Mouse (Mus musculus): ENCODE measurements around the gene Ccdc61.

The Ccdc61 gene

DNA sequence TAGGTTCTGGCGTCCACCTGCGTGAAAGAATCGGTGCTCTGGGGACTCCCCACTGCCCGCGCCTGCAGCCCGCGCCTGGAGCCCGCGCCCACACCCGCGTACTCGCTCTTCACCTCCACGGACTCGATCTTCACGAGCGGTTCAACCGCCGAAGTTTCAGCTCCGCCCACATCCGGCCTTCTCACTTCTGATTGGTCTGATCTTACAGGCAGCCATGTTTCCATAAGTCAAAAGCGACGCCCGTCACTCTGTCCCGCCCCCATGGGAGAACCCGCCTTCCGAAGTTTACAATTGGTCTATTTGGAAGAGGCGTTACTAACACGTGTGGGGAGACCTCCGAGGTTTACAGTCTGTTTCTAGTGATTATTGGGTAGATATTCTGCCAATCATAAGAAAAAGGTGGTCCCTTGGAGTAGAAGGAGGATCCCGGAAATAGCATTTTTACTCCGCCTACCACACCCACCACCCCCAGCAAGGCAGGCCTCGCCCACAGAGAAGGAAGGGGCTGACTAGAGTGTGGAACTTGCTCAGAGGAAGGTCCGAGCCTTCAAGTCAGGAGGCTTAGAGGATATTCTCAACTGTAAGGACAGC, at the start of gene Ccdc61:
Ccdc61 (minus strand) TSS at position 175 of the 591 bp plus-strand sequence.
- DNase-seq = peak; percentile 99

DNA sequence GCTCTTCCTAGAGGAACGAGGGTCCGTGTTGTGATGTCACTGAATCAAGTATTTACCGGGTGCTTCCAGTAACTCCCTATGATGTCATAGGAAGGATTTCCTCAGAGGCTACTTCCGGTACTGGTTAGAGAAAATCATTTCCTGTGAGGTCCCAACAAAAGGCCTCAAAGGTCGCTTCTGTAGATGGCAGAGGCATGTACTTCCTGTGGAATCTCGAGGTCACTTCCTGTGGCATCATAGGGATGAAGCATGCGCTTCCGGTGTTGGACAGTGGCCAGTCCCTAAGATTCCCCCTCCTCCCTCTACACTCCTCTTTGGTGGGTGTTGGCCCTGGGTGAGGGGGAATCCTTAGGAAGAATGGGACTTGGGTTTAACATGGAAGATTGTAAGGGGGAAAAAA, 49.2 kb upstream of the Ccdc61 start:
- peak; percentile 56 for DNase-seq

DNA sequence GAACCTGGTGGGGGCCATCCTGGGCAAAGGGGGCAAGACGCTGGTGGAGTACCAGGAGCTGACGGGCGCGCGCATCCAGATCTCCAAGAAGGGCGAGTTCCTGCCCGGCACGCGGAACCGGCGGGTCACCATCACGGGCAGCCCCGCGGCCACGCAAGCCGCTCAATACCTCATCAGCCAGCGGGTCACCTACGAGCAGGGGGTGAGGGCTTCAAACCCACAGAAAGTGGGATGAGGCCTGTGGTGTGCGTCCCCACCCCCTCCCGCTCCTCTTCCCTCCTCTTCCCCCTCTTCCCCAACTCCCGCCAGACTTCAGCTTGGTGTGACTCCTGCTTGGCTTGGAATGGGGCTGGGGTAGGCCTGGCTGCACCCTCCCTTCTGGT, 48.2 kb upstream of the Ccdc61 start:
- DNase-seq = no peak

DNA sequence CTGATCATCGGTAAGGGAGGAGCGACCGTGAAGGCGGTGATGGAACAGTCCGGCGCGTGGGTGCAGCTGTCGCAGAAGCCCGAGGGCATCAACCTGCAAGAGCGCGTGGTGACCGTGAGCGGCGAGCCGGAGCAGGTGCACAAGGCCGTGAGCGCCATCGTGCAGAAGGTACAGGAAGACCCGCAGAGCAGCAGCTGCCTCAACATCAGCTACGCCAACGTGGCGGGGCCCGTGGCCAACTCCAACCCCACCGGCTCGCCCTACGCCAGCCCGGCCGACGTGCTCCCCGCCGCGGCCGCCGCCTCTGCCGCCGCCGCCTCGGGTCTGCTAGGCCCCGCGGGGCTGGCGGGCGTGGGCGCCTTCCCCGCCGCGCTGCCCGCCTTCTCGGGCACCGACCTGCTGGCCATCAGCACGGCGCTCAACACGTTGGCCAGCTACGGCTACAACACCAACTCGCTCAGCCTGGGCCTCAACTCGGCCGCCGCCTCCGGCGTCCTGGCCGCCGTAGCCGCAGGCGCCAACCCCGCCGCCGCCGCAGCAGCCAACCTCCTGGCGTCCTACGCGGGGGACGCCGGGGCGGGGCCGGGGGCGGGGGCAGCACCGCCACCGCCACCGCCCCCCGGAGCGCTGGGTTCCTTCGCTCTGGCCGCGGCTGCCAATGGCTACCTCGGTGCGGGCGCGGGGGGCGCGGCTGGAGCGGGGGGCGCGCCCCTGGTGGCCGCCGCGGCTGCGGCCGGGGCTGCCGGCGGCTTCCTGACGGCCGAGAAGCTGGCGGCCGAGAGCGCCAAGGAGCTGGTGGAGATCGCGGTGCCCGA, 47.6 kb upstream of the Ccdc61 start:
- peak; percentile 41 for DNase-seq

GRCm38 (mm10) chr7:18951397-18951796, 41.2 kb upstream of the Ccdc61 start:
- DNase-seq = no peak

DNA sequence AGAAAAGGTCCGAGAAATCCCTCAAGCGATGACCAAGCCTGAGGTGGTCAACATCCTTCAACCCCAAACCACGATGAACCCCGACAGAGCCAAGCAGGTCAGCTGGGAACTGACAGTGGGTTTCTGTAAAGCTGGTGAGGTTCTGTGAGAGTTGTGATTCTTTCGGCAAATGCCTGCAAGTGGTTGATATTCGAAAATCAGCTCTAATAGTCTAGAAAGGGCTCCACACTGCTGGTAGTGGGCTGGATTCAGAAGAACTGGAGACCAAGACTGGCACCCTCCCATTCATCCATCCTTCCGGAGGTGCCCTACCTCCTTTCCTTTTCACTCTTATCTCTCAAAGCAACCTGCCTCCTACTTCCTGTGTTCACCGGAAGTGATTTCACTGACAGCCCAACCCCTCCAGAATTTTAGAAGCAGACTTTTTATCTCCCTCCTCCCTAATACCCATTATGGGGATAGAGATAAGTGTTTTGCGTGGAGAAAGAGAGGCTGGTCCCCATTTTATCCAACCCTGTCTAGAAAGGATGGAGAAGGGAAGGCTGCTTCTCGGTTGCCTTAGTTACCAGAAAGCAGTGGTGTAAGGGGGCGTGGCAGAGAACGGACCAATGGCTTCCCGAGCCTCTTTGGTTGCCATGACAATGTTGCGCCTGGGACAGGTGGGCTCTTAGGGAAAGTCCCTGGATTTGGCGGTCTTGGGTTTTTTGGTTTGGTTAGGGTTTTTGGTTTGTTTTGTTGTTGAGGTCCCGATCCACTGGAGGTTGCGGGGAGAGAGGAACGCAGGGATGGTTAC, 40.5 kb upstream of the Ccdc61 start:
- DNase-seq = no peak

DNA sequence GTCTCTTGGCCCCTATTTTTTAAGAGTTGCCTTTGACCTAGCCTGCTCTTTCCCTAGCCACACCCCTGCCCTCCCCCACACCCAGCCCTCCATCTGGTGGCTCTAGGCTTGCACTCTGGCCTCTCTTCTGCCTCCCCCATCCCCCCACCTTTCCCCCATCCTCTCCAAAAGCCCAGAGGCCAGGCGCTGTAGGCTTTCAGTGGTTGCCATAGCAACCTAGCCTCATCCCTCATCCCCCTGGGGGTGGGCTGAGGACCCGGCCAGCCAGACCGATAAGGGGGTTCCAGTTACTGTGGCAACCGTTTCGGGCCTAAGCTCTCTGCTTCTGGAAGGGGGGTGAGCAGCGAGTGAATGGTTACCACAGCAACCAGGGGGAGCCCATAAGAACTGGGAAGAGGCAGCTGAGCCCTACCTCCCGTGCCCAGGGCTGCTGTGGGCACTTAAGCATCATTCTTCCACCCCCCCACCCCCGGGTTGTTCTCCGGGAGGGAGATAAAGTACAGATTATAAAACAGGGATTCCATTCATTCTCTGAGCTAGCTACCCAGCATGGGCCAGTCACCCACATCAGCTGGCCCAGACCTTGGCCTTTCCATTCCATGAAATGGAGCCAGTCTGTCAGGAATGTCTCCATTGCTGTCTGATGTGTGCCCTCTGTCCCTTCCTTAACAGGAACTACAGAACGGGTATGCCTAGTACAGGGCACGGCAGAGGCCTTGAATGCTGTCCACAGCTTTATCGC, 39.7 kb upstream of the Ccdc61 start:
- DNase-seq = no peak

GRCm38 (mm10) chr7:18948151-18948550, 37.9 kb upstream of the Ccdc61 start:
- DNase-seq = peak; percentile 74

GRCm38 (mm10) chr7:18942815-18943214, 32.6 kb upstream of the Ccdc61 start:
- no peak for DNase-seq

GRCm38 (mm10) chr7:18942376-18942775, 32.2 kb upstream of the Ccdc61 start:
- DNase-seq = no peak

DNA sequence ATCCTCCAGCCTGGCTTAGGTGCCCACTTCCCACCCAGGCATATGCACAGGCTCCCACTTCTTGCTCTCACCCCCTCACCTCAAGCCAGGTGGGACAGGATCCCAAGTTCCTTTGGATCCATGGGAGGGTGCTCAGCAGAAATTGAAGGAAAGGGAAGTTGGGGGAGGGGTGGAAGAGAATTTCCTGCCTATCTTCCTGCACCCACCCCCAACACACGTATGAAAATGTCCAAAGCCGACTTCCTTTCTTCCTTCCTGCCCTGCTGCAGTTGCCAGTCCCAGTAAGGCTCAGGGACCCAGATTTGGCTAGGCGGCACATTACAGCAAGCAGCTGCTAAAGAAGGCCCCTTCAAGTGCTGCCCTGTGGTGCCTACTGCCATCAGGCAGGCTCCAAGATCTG, 17.5 kb upstream of the Ccdc61 start:
- DNase-seq = peak; percentile 57

DNA sequence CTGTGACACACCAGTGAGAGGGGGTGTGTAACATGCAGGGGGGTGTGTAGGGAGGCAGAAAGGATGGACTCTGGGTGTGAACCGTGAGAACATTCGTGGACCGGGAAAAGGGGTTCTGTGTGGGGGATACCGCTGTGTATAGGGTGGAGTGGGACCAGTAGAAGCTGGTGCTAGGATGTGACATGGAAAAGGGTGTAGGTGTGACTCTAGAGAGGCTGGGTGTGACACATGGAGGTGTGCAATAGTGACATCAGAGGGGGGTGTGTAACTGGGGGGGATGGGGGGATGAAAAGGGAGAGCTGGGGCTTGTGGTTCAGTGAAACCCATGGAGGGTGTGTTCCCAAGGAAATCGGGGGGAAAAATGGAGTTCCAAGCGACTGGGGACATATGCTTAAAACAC, 16.7 kb upstream of the Ccdc61 start:
- DNase-seq = no peak

- peak; percentile 54 for DNase-seq
These were observed 16.0 kb upstream of the Ccdc61 start for GRCm38 (mm10) chr7:18926041-18926790.

DNA sequence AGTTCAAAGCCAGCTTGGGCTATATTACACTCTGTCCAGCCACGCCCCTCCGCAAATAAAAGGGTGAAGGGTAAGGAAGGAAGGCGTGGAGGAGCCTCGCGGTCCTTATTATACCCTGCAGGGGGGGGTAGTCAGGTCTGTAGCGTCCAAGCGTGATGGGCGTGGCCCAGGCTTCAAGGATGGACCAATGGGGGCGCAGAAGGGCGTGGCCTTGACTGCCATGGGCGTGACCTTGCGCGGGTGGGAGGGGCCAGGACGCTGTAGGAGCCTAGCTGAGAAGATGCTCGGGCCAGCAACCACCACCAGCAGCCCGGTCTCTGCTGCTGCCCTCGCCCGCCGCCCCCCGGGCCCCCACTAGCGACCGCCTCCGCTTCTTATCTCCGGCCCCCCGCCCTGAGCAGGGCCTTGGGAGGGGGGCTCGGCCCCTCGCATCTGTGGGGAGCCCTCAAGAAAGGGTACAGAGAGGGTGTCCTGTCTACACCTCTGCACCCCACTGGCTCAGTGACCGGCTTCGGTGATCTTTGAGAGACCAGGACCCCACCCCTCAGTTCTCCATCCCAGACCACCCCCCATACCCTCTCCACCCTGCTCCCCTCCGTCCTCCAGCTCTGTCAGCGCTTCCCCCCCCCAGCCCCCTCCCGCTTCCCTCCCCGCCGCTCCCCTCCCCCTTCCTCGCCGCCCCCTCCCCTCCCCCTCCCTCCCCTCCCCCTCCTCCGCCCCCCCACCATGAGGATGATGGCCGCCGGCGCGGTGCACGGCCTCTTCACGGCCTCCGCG, 15.1 kb upstream of the Ccdc61 start, which contains the start of gene Nova2:
Nova2 (plus strand) TSS at position 727 of the 777 bp plus-strand sequence.
- DNase-seq = peak; percentile 89

- no peak for DNase-seq
These were observed 14.1 kb upstream of the Ccdc61 start for GRCm38 (mm10) chr7:18924321-18924720.

DNA sequence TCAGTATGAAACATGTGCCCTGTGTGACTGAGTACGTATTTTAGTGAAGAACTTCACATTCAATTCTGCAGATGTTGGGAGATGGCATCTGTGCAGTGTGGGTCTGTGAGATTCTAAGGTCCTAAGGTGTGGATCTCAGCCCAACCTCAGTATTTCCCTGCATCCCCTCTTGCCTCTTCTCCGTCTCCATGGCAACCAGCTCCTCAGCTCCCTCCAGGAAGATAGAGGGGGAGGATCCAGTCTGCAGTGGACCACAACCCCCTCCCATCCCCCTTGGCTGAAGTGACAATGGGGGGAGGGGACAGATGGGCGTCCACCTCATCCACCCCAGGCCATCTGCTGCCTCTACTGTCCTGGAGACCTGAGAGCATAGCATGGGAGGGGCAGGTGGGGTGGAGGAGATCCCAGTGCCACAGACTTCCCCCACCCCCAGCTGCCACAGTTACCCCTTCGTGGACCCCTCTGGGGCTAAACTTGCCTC, 13.5 kb upstream of the Ccdc61 start:
- no peak for DNase-seq

DNA sequence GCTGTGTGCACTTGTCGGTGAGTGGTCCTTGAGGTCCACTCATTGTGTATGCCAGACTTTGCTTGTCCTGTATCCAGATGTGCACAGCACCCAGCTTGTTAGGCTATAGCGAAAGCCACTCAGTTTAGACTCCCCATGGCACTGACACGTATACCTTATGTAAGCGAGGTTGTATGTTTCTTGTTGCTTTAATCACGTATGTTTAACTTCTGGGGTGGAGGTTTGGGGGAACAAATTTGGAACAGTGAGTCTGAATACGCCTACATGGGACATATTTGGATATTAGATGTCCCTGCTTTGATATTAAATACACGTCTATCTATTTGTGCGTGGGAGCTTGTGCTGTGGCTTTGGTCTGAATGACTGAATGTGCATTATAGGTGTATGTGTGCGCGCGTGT, 13.1 kb upstream of the Ccdc61 start:
- no peak for DNase-seq

GRCm38 (mm10) chr7:18922807-18923206, 12.6 kb upstream of the Ccdc61 start:
- DNase-seq = no peak

- DNase-seq = peak; percentile 75
These were observed 10.9 kb upstream of the Ccdc61 start for GRCm38 (mm10) chr7:18921069-18921468.

DNA sequence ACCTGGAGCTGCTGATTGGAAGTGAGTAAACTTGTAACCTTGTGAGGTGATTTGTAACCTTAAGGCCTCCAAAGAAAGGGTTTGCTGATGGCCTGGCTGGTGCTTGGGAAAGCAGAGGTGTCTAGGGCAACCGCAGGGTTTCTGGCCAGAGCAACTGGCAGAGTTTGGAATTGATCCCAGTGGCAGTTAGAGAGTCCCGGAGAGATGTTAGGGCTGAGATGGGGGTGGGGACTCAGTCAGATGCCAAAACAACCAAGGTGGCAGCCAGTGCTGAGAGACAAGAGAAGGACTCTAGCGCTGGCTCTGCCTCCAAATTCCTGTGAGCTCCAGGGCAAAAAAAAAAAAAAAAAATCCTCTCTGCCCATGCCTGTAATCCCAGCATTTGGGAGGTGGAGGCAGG, 7.7 kb upstream of the Ccdc61 start:
- DNase-seq = peak; percentile 26

GRCm38 (mm10) chr7:18916254-18916653, 6.0 kb upstream of the Ccdc61 start:
- DNase-seq = no peak

Data from kidney, adult 11 months (tissue).